Mouse (Mus musculus): ENCODE data around the gene Sfmbt2. TPM values are rescaled to one million over a fixed set of nuclear protein-coding genes. Genes with fewer than 3 reads are reported as not detected.

Sfmbt2 gene
- polyA plus RNA-seq, 1 experiment, result 103 TPM

GRCm38 (mm10) chr2:10390791-10391190 lies 20.5 kb downstream of the Sfmbt2 start:
- H3K27ac ChIP-seq (ENCODE audit: insufficient read depth, low read length), result no peak overlapping the region
- TF ChIP-seq CTCF (IDR thresholded peaks at IDR 0.05; ENCODE audit: low read depth, low read length) (no peak), EP300 (IDR thresholded peaks at IDR 0.05; ENCODE audit: insufficient read depth, low read depth, low read length) (no peak), POLR2A (IDR thresholded peaks at IDR 0.05; ENCODE audit: insufficient read depth, low read length) (no peak)
- peaks cover 1% of the 10 kb centered on the region; the same call in 1 of the 2 replicates for H3K27me3 ChIP-seq (ENCODE audit: control insufficient read depth, insufficient read depth, low read length, poor library complexity, severe bottlenecking)
- no peak overlapping the region for H3K9ac ChIP-seq (ENCODE audit: low read depth, poor library complexity, severe bottlenecking)
- H3K4me3 ChIP-seq (ENCODE audit: low read depth, low read length), result no peak overlapping the region
- no peaks in the 10 kb centered on the region for H3K4me1 ChIP-seq (ENCODE audit: control insufficient read depth, insufficient read depth, low read length)
- H3K9me3 ChIP-seq (replicated peaks; ENCODE audit: control insufficient read depth, insufficient read depth, low read length, poor library complexity, severe bottlenecking), result no peaks in the 10 kb centered on the region
- 0 out of 2 replicates have a peak, but pooled peaks cover 4% of the 10 kb centered on the region for H3K36me3 ChIP-seq (ENCODE audit: control insufficient read depth, insufficient read depth, low read length, poor library complexity, severe bottlenecking)

GRCm38 (mm10) chr2:10395143-10395542 lies 24.8 kb downstream of the Sfmbt2 start:
- no peak for TF ChIP-seq CTCF (IDR thresholded peaks at IDR 0.05; ENCODE audit: low read depth, low read length)
- peaks cover 4% of the 10 kb centered on the region for H3K36me3 ChIP-seq (ENCODE audit: control insufficient read depth, insufficient read depth, low read length, poor library complexity, severe bottlenecking)
- H3K4me3 ChIP-seq (ENCODE audit: low read depth, low read length), result no peak overlapping the region
- no peaks in the 10 kb centered on the region for H3K9me3 ChIP-seq (replicated peaks; ENCODE audit: control insufficient read depth, insufficient read depth, low read length, poor library complexity, severe bottlenecking)
- H3K27ac ChIP-seq (ENCODE audit: insufficient read depth, low read length), result no peak overlapping the region
- H3K9ac ChIP-seq (ENCODE audit: low read depth, poor library complexity, severe bottlenecking), result no peak overlapping the region
- no peaks in the 10 kb centered on the region for H3K27me3 ChIP-seq (ENCODE audit: control insufficient read depth, insufficient read depth, low read length, poor library complexity, severe bottlenecking)
- H3K4me1 ChIP-seq (ENCODE audit: control insufficient read depth, insufficient read depth, low read length), result no peaks in the 10 kb centered on the region

GRCm38 (mm10) chr2:10397790-10398189 lies 27.5 kb downstream of the Sfmbt2 start:
- Histone ChIP-seq H3K36me3 (ENCODE audit: control insufficient read depth, insufficient read depth, low read length, poor library complexity, severe bottlenecking) (peaks cover 4% of the 10 kb centered on the region), H3K4me3 (ENCODE audit: low read depth, low read length) (no peak overlapping the region), H3K9ac (ENCODE audit: low read depth, poor library complexity, severe bottlenecking) (no peak overlapping the region), H3K27ac (ENCODE audit: insufficient read depth, low read length) (no peak overlapping the region), H3K27me3 (ENCODE audit: control insufficient read depth, insufficient read depth, low read length, poor library complexity, severe bottlenecking) (no peaks in the 10 kb centered on the region), H3K9me3 (replicated peaks; ENCODE audit: control insufficient read depth, insufficient read depth, low read length, poor library complexity, severe bottlenecking) (no peaks in the 10 kb centered on the region), H3K4me1 (ENCODE audit: control insufficient read depth, insufficient read depth, low read length) (no peaks in the 10 kb centered on the region)
- TF ChIP-seq EP300 (IDR thresholded peaks at IDR 0.05; ENCODE audit: insufficient read depth, low read depth, low read length), result no peak
- no peak for TF ChIP-seq CTCF (IDR thresholded peaks at IDR 0.05; ENCODE audit: low read depth, low read length)
- no peak for TF ChIP-seq POLR2A (IDR thresholded peaks at IDR 0.05; ENCODE audit: insufficient read depth, low read length)

- TF ChIP-seq CTCF (IDR thresholded peaks at IDR 0.05; ENCODE audit: low read depth, low read length) (no peak), EP300 (IDR thresholded peaks at IDR 0.05; ENCODE audit: insufficient read depth, low read depth, low read length) (no peak), POLR2A (IDR thresholded peaks at IDR 0.05; ENCODE audit: insufficient read depth, low read length) (no peak)
Observed at GRCm38 (mm10) chr2:10406151-10406550, 35.8 kb downstream of the Sfmbt2 start.

GRCm38 (mm10) chr2:10409422-10409821 lies 39.1 kb downstream of the Sfmbt2 start:
- H3K4me3 ChIP-seq (ENCODE audit: low read depth, low read length), result no peak overlapping the region
- TF ChIP-seq EP300 (IDR thresholded peaks at IDR 0.05; ENCODE audit: insufficient read depth, low read depth, low read length) (no peak), CTCF (IDR thresholded peaks at IDR 0.05; ENCODE audit: low read depth, low read length) (no peak), POLR2A (IDR thresholded peaks at IDR 0.05; ENCODE audit: insufficient read depth, low read length) (no peak)
- H3K27ac ChIP-seq (ENCODE audit: insufficient read depth, low read length), result no peak overlapping the region
- H3K9me3 ChIP-seq (replicated peaks; ENCODE audit: control insufficient read depth, insufficient read depth, low read length, poor library complexity, severe bottlenecking), result no peaks in the 10 kb centered on the region
- no peaks in the 10 kb centered on the region for H3K27me3 ChIP-seq (ENCODE audit: control insufficient read depth, insufficient read depth, low read length, poor library complexity, severe bottlenecking)
- no peak overlapping the region for H3K9ac ChIP-seq (ENCODE audit: low read depth, poor library complexity, severe bottlenecking)
- no peaks in the 10 kb centered on the region for H3K4me1 ChIP-seq (ENCODE audit: control insufficient read depth, insufficient read depth, low read length)
- peaks cover 2% of the 10 kb centered on the region for H3K36me3 ChIP-seq (ENCODE audit: control insufficient read depth, insufficient read depth, low read length, poor library complexity, severe bottlenecking)

More at GRCm38 (mm10) chr2:10406151-10406550, 35.8 kb downstream of the Sfmbt2 start:
- no peaks in the 10 kb centered on the region for H3K27me3 ChIP-seq (ENCODE audit: control insufficient read depth, insufficient read depth, low read length, poor library complexity, severe bottlenecking)
- no peak overlapping the region for H3K9ac ChIP-seq (ENCODE audit: low read depth, poor library complexity, severe bottlenecking)
- H3K4me3 ChIP-seq (ENCODE audit: low read depth, low read length), result no peak overlapping the region
- no peaks in the 10 kb centered on the region for H3K9me3 ChIP-seq (replicated peaks; ENCODE audit: control insufficient read depth, insufficient read depth, low read length, poor library complexity, severe bottlenecking)
- no peak overlapping the region for H3K27ac ChIP-seq (ENCODE audit: insufficient read depth, low read length)
- peaks cover 2% of the 10 kb centered on the region for H3K36me3 ChIP-seq (ENCODE audit: control insufficient read depth, insufficient read depth, low read length, poor library complexity, severe bottlenecking)
- H3K4me1 ChIP-seq (ENCODE audit: control insufficient read depth, insufficient read depth, low read length), result no peaks in the 10 kb centered on the region

GRCm38 (mm10) chr2:10410069-10410468 lies 39.8 kb downstream of the Sfmbt2 start:
- TF ChIP-seq CTCF (IDR thresholded peaks at IDR 0.05; ENCODE audit: low read depth, low read length) (no peak), EP300 (IDR thresholded peaks at IDR 0.05; ENCODE audit: insufficient read depth, low read depth, low read length) (no peak)
- H3K27me3 ChIP-seq (ENCODE audit: control insufficient read depth, insufficient read depth, low read length, poor library complexity, severe bottlenecking), result no peaks in the 10 kb centered on the region
- no peak overlapping the region for H3K4me3 ChIP-seq (ENCODE audit: low read depth, low read length)
- H3K36me3 ChIP-seq (ENCODE audit: control insufficient read depth, insufficient read depth, low read length, poor library complexity, severe bottlenecking), result no peaks in the 10 kb centered on the region; the same call in none of the 2 replicates
- no peaks in the 10 kb centered on the region for H3K4me1 ChIP-seq (ENCODE audit: control insufficient read depth, insufficient read depth, low read length)
- no peak overlapping the region for H3K27ac ChIP-seq (ENCODE audit: insufficient read depth, low read length)
- H3K9ac ChIP-seq (ENCODE audit: low read depth, poor library complexity, severe bottlenecking), result no peak overlapping the region
- H3K9me3 ChIP-seq (replicated peaks; ENCODE audit: control insufficient read depth, insufficient read depth, low read length, poor library complexity, severe bottlenecking), result no peaks in the 10 kb centered on the region

Data from ES-Bruce4 (cell line).